Mouse (Mus musculus): ENCODE data around the gene Mrpl10. TPM values are rescaled to one million over a fixed set of nuclear protein-coding genes. Genes with fewer than 3 reads are reported as not detected.

The Mrpl10 gene
- total and polyA plus RNA-seq, 3 experiments = 104 to 132 (median 119) TPM

DNA sequence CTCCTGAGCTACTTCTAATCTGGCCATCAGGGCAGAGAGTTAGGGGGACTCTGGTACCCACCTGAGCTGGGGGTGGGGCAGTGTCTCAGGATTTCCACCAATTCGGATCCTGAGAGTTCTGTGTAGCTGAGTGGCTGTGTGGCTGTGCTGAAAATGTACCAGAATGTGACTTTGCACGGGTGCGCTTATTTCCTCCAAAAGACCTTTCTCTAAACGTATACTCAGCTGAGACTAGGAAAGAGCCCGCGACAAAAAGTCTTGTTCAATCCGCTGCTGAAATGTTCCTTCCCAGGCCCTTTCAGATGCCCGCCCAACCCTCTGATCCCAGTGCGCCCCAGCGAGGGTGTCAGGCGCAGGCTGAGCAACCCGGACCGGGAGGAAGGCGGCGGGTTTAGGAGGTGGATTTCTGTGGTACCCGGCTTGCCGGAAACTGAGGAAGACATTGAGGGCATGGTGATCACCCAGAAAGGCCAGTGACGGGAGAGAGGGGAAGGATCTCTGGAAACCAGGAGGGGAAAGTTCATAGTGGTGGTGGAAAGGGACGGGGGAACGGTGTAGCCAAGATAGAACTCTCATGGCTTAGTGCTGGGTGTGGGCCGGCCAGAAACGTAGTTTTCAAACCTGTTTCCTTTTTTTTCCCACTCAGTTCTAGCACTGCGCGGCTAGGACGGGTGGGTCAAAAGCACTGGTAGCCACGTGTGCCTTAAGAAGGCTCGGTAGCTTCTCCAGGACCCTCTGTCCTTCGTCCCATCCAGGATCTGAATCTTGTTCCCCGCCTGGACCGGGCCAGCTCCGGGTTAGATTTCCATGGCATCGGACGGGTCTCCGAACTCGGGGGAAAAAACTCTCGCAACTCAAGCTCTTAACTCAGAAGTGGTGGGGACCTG lies 23.4 kb upstream of the Mrpl10 start:
- peak overlapping the region; percentile 50 for H3K4me2 ChIP-seq (ENCODE audit: insufficient read depth, low read depth, poor library complexity, severe bottlenecking)
- H3K36me3 ChIP-seq (replicated peaks in 1 of 2; ENCODE audit: control insufficient read depth in 1 of 2, insufficient read depth in 1 of 2, low read length in 1 of 2) = peaks cover 3 to 12% of the 10 kb centered on the region in 2 experiments
- H3K27ac ChIP-seq (ENCODE audit: insufficient read depth, low read depth) = no peak overlapping the region
- peaks cover 33% of the 10 kb centered on the region for H3K79me2 ChIP-seq (replicated peaks; ENCODE audit: control insufficient read depth, extremely low read depth, insufficient read depth, poor library complexity, severe bottlenecking)
- H3K4me3 ChIP-seq (replicated peaks in 1 of 3; ENCODE audit: low read depth in 2 of 3, low read length in 2 of 3, poor library complexity in 1 of 3) = peak overlapping the region; percentile 56 to 99 (median 71)
- peaks cover 33% of the 10 kb centered on the region for H3K27me3 ChIP-seq (replicated peaks)
- dilution Hi-C loops (cut with MboI; ENCODE audit: extremely low pct_ligation_motif_present, extremely low pct_unique_long_range_greater_than_20kb, low sequenced_read_pairs) = no loop called here
- TF ChIP-seq KAT2A (IDR thresholded peaks at IDR 0.05; ENCODE audit: insufficient replicate concordance, low read length) = no peak
- TF ChIP-seq BHLHE40 (IDR thresholded peaks at IDR 0.05; ENCODE audit: low read depth, low read length) = no peak
- TF ChIP-seq POLR2AphosphoS2 (IDR thresholded peaks at IDR 0.05; ENCODE audit: low read depth, low read length) = no peak
- in situ Hi-C loops (cut with MboI; ENCODE audit: low pct_ligation_motif_present, low pct_unique_long_range_greater_than_20kb, low sequenced_read_pairs) = no loop called here
- H3K9ac ChIP-seq (ENCODE audit: insufficient read depth, low read depth) = peak overlapping the region; percentile 65
- H3K4me1 ChIP-seq (ENCODE audit: control insufficient read depth in 1 of 2, insufficient read depth in 2 of 2) = peaks cover 3 to 48% of the 10 kb centered on the region in 2 experiments; a peak in 3 of 4 replicates
- DNase-seq (ENCODE audit: extremely low read depth) = no peak
- no peaks in the 10 kb centered on the region for H3K9me3 ChIP-seq (replicated peaks; ENCODE audit: low read length)

- dilution Hi-C loops (cut with MboI; ENCODE audit: extremely low pct_ligation_motif_present, extremely low pct_unique_long_range_greater_than_20kb, low sequenced_read_pairs) = no loop called here
- no peak for DNase-seq (ENCODE audit: extremely low read depth)
- Histone ChIP-seq H3K4me1 (ENCODE audit: control insufficient read depth in 1 of 2, insufficient read depth in 2 of 2) (peaks cover 3 to 51% of the 10 kb centered on the region in 2 experiments; a peak in 3 of 4 replicates), H3K9me3 (replicated peaks; ENCODE audit: low read length) (no peaks in the 10 kb centered on the region), H3K4me3 (replicated peaks in 1 of 3; ENCODE audit: low read depth in 2 of 3, low read length in 2 of 3, poor library complexity in 1 of 3) (peak overlapping the region; percentile 56 to 99 (median 71)), H3K79me2 (replicated peaks; ENCODE audit: control insufficient read depth, extremely low read depth, insufficient read depth, poor library complexity, severe bottlenecking) (peaks cover 41% of the 10 kb centered on the region), H3K36me3 (replicated peaks in 1 of 2; ENCODE audit: control insufficient read depth in 1 of 2, insufficient read depth in 1 of 2, low read length in 1 of 2) (peaks cover 3 to 20% of the 10 kb centered on the region in 2 experiments), H3K27me3 (replicated peaks) (peaks cover 33% of the 10 kb centered on the region), H3K4me2 (ENCODE audit: insufficient read depth, low read depth, poor library complexity, severe bottlenecking) (peak overlapping the region; percentile 52), H3K27ac (ENCODE audit: insufficient read depth, low read depth) (no peak overlapping the region; the same call in 1 of the 2 replicates), H3K9ac (ENCODE audit: insufficient read depth, low read depth) (peak overlapping the region; percentile 65)
- in situ Hi-C loops (cut with MboI; ENCODE audit: low pct_ligation_motif_present, low pct_unique_long_range_greater_than_20kb, low sequenced_read_pairs) = no loop called here
- TF ChIP-seq ZMIZ1 (IDR thresholded peaks at IDR 0.05; ENCODE audit: low read depth, low read length) (peak; percentile 94), POLR2AphosphoS2 (IDR thresholded peaks at IDR 0.05; ENCODE audit: low read depth, low read length) (peak; percentile 40; the same call in 1 of the 2 replicates), MAX (IDR thresholded peaks at IDR 0.05; ENCODE audit: low read length) (no peak; the same call in 1 of the 2 replicates), NRF1 (IDR thresholded peaks at IDR 0.05; ENCODE audit: low read depth, low read length) (0 out of 2 replicates have a peak, but pooled peaks have one; percentile 31), ELF1 (IDR thresholded peaks at IDR 0.05; ENCODE audit: low read depth, low read length) (0 out of 2 replicates have a peak, but pooled peaks have one; percentile 28), TCF12 (IDR thresholded peaks at IDR 0.05; ENCODE audit: low read depth, low read length) (peak; percentile 80), RAD21 (IDR thresholded peaks at IDR 0.05; ENCODE audit: low read depth, low read length) (no peak), ETS1 (conservative IDR thresholded peaks at IDR 0.05; ENCODE audit: low read depth, low read length) (0 out of 2 replicates have a peak, but pooled peaks have one; percentile 16), IRF4 (IDR thresholded peaks at IDR 0.05; ENCODE audit: low read depth, low read length) (peak; percentile 46; the same call in 1 of the 2 replicates), KAT2A (IDR thresholded peaks at IDR 0.05; ENCODE audit: insufficient replicate concordance, low read length) (no peak), TBP (conservative IDR thresholded peaks at IDR 0.05; ENCODE audit: low read depth, low read length) (peak; percentile 76), ZNF384 (IDR thresholded peaks at IDR 0.05; ENCODE audit: low read depth, low read length) (no peak), JUND (conservative IDR thresholded peaks at IDR 0.05; ENCODE audit: low read depth, low read length) (no peak), ZC3H11A (IDR thresholded peaks at IDR 0.05; ENCODE audit: low read depth, low read length) (no peak), ZKSCAN1 (IDR thresholded peaks at IDR 0.05; ENCODE audit: borderline replicate concordance, low read depth, low read length) (no peak), CHD2 (IDR thresholded peaks at IDR 0.05; ENCODE audit: low read length) (no peak; the same call in 1 of the 2 replicates), E2F4 (IDR thresholded peaks at IDR 0.05; ENCODE audit: insufficient replicate concordance, low read depth, low read length) (no peak), POLR2A (IDR thresholded peaks at IDR 0.05; ENCODE audit: low read depth, low read length) (peak; percentile 94), SMC3 (IDR thresholded peaks at IDR 0.05; ENCODE audit: low read depth, low read length) (no peak; the same call in 1 of the 2 replicates), CHD1 (IDR thresholded peaks at IDR 0.05; ENCODE audit: low read depth, low read length) (no peak; the same call in 1 of the 2 replicates), CTCF (conservative IDR thresholded peaks at IDR 0.05 in 1 of 2, IDR thresholded peaks at IDR 0.05 in 1 of 2; ENCODE audit: low read depth in 2 of 2, low read length in 2 of 2) (no peak), USF1 (IDR thresholded peaks at IDR 0.05; ENCODE audit: low read depth, low read length) (no peak), USF2 (conservative IDR thresholded peaks at IDR 0.05; ENCODE audit: low read depth, low read length) (no peak), BHLHE40 (IDR thresholded peaks at IDR 0.05; ENCODE audit: low read depth, low read length) (peak; percentile 82), NELFE (IDR thresholded peaks at IDR 0.05; ENCODE audit: low read depth, low read length) (peak; percentile 76), RCOR1 (conservative IDR thresholded peaks at IDR 0.05; ENCODE audit: low read depth, low read length) (no peak), MXI1 (IDR thresholded peaks at IDR 0.05; ENCODE audit: low read depth, low read length) (peak; percentile 70), MAFK (IDR thresholded peaks at IDR 0.05; ENCODE audit: insufficient replicate concordance, low read length) (no peak)
These were observed 22.6 kb upstream of the Mrpl10 start for GRCm38 (mm10) chr11:97018583-97019344.
